Mouse (Mus musculus) heart, adult 11 months (tissue): ENCODE results near the gene Zfp597.
A peak's percentile ranks its signal among the peaks of the same experiment; 100 is the strongest.

Source experiments
- DNase-seq: peaks from one replicate; pipeline ENCODE4 v3.0.0; 2022

Zfp597 gene

DNA sequence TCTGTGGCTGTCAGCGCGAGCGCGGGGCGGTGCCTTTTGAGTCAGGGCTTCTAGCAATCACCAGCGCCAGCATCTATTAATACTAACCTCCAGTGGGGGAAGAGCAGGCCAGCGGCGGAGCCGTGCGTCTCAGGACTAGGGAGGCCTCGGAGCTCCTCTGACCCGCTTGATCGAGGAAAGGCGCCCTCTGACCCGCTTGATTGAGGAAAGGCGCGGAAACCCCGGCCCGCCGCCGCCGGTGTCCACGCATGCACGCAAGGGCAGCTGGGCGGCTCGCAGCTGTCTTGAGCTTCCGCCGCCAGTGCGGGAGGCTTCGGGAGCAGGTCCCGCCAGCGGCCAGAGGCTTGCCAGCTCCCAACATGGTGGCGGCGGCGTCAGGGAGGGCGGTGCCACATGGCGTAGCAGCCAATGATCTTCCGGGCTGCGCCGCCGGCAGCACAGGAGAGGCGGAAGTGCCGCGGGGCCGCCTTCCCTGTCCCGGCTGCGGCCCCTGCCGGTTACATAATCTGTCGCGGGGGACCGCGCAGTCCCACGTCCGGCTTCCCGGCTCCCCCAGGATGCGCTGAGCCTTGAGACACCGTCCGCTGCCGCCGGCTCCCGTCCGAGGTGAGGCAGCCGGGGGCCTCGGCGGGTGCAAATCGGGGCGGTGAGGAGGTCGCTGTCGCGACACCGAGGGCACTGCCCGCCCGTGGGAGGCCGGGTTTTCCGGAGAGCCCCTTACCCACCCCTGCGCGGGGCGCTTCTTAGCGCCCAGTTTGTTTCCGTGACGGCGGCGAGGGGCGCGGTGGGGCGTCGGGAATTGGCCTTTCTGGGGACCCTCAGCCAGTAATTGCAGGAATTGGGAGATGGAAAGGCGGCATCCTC, at the start of gene Zfp597, which contains the start of gene Gm20695:
Zfp597 (minus strand) TSS at position 361 of the 864 bp plus-strand sequence.
Gm20695 (plus strand) TSS at position 448 of the 864 bp plus-strand sequence.
- DNase-seq, result peak; percentile 99

DNA sequence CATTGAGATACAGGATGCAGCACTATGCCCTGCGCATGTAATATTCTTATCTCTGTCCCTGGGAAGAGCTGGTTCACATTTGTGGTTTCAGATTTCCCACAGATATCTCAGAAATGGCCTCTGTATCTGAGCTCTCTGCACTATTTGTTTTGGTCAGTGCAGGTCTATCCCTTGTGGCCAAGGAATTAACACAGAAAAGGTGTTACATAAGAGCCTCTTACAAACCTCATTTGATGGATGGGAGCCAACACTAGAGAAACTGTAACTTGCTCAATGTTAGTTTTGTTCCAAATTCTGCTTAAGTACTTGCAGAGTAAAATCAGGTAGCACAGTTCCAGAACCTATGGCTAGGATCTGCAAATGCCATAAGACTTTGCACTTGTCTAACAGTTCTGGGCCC, 49.7 kb upstream of the Zfp597 start:
- DNase-seq, result no peak

DNA sequence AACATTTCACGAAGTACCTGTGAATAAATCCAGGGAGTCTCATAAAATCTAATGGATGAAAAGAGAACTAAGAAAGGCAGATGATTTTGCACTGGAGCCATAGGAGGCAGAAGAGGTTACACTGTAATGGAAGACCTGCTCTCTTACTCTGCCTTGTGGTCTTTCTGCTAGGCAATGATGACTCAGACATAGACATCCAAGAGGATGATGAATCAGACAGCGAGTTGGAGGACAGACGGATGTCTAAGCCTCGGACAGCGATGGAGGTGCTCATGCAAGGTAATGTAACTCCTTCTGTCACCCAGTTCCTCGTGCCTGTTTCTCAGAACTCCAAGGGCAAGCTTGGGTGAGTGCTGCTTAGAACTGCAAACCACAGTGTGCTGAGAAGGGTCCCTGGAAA, 49.2 kb upstream of the Zfp597 start:
- DNase-seq, result no peak

DNA sequence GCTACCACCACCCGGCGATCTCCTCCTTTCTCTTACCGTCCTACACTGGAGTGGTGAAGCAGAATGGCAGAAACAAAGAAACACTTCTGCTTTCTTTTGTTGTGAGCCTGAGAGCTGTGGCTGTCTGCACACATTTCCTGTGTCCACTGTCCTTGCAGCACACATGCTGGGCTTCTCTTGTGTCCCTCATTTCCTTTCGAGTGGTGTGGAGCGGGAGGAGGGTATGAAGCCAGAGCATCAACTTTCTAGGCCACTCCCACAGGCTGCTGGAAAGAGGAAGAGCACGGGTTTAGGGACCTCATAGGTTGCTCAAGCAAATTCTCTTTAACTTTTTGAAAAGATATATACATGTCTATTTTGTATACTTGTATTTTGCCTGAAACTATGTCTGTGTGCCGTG, 44.8 kb upstream of the Zfp597 start:
- peak; percentile 96 for DNase-seq

DNA sequence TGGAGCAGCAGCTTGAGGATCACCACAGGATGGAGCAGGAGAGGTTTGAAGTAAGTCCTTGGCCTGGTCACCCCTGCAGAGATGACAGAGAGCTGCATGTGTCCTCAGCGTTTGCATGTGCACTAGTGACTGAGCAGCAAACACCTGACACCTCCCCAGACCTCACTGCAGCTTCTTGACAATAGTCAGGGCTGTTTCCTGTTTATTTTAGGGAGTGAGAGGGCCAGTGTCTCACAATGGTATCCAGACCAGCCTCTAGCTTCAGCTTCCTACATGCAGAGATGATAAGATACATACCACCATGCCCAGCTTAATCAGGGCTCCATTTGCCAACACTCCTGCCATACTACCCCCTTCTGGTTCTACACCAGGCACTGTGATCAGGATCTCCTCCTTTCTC, 44.2 kb upstream of the Zfp597 start:
- DNase-seq, result no peak

DNA sequence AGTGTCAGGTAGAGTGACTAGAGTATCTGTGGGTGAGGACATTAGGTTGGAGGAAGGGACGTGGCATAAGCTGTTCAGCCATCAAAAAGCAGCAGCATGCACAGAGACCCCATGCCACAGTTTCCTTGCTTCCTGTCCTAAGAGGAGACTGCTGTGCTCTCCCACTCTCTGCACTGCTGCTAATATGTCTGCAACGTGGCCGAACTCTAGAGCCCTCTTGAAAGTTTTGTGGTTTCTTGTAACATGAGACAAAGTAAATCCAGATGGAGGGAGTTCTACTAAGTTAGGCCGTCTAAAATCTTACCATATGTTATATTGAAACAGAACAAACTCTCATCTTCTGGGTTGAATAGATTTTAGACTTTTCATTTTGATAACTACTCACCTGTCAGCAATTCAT, 39.6 kb upstream of the Zfp597 start:
- no peak for DNase-seq

DNA sequence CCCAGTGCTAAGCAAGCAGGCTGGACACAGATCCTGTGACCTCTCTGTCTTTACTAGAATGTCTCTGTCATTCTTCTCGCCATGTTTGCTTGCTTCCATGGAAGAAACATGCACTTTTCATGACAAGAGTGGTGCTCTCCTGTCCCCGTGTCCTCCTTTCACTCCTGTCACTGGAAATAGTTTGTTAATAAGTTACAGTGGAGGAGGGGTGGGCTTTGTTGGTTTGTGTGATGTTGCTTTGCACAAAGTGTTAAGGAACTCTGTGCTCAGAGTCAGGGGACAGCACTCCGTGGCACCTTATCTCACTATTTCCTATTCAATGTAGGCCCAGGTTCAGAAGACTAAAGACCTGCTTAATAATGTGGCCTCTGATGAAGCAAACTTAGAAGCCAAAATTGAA, 39.2 kb upstream of the Zfp597 start:
- DNase-seq, result no peak

DNA sequence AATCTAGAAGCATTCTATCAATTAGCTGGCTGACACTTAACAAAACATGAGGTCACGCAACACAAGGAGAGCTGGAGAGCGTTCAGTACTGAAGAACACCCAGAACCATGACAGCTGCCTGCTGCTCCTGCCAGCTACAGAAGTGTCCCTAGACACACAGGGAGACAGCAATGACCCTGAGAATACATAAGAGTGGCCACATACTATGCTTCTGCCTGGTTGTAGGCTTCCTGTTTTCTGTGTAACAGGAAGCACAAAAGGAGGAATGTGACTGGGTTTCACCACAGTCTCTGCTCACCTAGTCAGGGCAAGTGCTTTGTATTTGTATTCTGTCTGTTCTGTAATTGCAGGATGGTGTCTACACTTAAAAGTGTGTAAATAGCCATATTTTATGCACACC, 36.4 kb upstream of the Zfp597 start:
- no peak for DNase-seq

DNA sequence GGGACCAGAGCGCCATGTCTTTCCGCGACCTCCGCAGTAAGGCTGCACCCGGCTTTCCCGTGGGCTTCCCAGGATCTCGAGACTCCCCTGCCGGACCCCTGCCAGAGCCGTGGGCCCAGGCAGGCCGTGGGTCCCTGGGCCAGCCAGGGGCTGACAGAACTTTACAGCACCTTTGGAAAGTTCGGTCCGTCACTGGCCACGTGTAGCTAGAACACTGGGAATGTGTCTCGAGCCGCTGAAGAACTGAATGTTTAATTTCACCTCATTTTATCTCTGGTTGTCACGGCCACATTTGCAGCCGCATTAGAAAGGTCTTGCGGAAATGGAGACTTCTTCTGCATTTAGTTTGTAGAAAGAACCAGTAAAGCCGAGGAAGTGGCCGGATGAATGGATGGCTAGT, 24.8 kb upstream of the Zfp597 start:
- DNase-seq, result no peak

DNA sequence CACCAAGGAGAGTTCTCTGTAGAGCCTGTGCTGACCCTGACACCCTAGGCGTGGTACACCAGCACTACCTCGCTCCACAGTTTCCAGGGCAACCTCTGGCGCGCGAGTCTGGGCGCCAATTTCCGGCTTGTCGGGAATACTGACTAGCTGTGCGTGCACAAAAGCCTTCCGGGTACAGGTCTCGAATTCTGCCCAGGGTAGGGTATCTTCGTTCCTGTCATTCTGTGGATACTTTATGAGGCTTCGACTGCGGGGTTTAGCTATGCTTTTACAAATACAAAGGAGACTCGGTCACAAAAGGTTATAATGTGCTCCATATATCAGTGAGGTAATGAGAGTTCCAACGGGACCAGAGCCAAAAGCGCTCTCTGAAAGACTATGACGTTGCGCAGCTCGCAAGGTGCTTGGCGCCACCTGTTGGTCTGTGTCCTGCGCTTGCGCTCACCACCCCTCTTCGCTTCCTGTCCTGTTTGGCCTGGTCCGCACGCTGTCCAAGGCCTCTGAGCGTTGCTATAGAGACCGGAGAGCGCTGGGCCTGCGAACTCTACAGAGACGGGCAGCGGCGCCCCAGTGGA, 24.3 kb upstream of the Zfp597 start, which contains the start of the genes 1700037C18Rik and Cluap1:
1700037C18Rik (minus strand) TSS at position 153 of the 575 bp plus-strand sequence.
Cluap1 (plus strand) TSS at position 265 of the 575 bp plus-strand sequence.
- DNase-seq, result peak; percentile 99

DNA sequence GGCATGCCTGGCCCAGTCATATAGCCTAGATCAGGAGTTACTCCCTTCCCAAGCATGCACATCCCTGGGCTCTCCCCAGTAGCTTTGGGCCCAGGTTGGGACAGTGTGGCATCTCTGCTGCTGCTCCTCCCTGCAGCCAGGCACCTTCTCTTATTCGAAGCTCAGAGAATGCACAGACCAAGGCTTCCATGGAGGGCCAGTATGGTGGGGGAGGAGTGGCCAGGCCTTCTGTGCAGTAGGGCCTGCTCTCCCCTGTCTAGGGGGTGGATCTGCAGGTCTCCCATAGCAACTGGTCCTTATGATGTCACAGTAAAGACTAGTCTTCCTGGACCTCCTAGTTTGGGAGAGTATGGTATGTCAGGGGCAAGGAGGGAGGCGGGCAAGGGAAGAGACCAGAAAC, 23.1 kb upstream of the Zfp597 start:
- peak; percentile 91 for DNase-seq

DNA sequence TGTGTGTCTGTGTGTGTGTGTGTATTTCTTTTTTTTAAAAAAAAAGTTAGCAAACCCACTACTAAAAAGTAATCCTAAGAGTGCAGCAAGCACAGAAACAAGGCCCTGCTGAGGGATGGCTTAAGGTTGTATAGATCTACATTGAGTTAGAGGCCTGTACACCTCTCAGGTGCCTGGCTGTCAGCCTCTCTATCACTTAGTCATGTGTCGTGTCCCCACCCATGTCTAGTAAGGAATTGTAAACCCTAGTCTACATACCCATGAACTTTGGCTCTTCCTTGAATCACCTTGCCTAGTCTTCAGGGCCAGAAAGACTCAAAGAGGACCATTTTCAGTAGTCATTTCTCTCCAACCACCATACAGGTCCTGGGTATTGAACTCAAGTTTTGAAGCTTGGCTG, 12.2 kb upstream of the Zfp597 start:
- no peak for DNase-seq

DNA sequence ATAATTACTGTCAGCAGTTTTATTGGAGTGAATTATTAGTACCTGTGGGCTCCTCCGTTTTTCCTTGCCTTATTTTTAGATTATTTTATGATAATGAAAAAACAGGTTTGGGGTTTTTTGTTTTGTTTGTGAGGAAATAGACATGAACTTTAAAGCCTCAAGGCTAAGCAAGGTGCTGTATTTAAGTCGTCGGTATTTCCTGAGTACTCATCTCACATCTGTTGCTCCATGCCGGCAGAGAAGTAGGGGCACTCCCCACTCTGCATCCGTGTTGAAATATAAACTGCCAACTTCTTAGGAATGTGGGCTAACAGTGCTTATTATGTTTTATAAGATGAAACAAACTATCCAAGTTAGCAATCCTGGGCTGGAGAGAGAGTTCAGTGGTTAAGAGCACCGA, 11.7 kb upstream of the Zfp597 start:
- DNase-seq, result no peak

DNA sequence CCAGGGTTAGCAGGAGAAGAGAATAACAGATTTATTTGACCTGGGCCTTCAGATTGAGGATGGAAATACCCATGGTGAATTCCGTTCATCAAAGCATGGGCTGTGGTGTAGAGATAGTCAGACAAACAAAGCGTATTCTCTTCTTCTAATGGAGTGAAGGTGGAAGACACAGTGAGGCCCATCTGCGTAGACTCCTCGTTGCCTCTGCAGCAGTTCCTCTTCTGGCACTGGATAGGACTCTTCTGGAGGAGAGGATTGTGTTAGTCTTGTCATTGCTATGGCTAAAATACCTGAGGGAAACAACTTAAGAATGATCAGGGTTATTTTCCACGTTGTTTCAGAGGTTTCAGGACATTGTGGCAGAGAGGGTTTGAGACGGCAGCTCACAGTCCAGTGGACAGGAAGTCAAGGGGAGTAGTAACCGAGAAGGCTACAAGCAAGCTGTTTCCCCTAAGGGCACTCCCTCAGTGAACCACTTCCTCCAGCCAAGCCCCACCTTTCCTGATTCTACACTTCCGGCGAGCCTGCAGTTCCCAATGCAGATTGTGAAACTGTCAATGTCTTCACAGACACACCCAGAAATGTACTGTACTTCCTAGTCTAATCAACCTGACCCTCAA, 10.9 kb upstream of the Zfp597 start:
- peak; percentile 98 for DNase-seq

DNA sequence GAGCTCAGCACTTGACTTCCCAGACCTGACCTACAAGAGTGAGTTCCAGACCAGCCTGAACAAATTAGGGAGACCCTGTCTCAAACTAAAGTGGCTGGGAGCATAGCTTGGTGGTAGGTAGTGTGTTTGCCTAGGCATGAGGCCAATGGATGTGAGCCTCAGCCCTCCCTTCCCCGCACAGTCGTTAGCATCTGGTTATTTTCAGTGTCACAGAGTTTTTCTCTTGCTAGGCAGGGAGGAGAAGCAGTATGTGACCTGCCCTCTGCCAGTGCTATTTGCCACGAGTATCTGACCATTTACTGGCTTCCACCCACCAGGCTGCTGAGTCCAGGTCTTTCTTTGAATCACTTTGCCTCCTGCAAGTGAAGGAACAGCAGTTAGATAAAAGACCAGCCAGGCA, 9.4 kb upstream of the Zfp597 start:
- DNase-seq, result peak; percentile 91

DNA sequence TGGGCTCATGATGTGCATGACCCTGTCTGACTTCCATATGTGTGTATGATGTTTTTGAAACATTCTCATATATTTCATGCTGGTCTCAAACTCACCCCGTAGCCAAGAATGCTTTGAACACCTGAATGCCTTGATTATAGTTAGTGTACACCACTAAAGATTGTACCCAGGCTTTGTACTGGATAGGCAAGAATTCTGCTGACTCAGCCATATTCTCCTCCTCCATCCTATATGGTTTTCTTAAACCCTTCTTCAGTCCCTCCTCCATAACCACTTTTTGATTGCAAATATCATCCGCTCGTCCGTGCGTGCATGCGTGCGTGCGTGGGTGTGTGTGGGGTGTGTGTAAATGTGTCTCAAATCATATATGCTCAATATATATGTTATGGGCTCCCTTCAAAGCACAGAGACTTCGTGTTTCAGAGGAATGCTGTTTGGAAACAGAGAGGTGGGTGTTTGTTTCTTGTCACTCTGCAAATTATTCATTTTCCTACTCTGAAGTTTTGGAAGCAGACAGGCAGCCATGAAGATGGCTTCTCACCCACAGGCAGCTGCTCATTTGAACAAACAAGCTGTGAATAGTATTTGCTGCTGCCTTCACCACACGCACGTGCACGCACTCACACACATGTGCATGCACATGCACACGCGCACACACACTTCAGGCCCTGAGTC, 7.4 kb upstream of the Zfp597 start:
- peak; percentile 65 for DNase-seq

DNA sequence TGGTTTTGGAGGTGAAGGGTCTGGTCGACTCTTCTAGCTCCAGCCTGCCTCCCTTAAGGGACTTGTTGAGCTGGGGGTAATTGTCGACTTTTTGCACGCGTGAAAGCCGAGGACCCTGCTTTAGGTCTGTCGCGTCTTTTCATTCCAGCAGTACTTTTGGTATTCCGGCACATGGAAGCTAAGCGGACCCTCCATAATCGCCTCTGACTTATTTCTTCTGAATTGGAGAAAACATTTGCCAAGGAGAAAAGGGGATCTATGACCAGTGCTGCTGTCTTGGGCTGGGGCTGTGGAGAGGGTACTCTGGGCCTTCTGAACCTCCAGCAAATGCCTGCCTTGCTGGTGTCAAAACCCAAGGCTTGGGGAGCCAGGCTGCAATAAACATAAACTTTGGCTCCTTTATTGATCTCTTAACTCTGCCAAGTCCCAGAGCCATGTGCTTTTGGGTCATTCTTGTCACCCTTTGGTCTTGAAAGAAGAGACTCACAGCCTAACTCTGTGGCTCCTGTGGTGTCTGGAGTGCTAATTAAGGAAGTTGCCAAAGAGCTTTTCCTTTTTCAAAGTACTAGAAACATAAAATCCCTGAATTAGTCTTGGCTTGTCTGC, 807 bp upstream of the Zfp597 start:
- peak; percentile 91 for DNase-seq

DNA sequence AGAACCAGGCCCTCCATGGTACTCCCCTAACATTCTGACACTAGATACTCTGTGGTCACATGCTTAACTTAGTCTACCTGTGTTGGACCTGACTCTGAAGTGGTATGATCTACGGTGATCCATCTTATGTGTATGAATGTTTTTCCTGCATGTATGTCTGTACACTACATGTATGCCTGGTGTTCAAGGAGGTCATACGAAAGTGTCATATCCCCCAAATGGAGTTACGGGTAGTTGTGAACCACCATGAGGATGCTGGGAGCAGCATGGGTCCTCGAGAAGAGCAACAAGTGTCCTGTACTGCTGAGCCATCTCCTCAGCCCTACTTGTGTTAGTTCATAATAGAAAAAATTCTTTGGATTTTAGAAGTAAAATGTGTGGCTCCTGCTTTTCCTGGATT, 8.0 kb downstream of the Zfp597 start:
- peak; percentile 71 for DNase-seq

DNA sequence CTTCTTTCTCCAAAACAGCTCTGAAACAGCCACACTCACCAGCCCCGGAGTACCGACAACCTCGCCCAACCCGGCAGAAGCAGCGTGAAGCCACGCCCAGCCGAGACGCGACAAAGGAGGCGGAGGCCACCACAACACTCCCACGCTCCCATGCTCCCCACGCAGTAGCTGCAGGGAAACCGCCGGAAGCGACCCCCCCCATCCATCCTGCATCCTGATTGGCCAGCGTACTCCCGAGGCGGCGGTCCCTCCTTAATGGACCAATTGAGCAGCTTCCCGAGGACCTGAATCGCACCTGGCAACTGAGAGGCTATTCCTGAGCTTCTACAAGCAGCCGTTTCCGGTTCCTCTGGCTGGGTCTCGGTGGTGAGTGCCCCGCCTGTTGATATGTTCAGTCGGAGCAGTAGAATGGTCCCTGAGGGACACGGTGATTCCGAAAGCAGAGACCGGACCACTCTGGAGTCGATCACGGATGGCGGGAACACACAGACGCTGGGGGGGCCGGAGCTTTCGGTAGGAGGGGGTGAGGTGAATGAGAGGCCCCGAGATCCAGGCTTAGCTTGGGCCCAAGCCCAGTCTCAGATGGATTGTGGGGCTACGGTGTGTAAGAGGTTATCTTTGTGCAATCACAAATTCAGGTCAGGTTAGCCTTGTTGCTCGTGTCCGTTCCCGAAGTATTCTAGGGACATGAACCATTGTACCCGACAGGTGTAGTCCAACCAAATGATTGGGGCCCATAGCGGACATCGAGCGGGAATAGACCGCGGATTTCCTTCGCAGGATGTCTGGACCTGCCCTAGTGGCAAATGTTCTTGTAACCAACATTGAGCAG, 11.9 kb downstream of the Zfp597 start, which contains the start of gene Naa60:
Naa60 (plus strand) TSS at position 160 of the 832 bp plus-strand sequence.
- DNase-seq, result peak; percentile 99

DNA sequence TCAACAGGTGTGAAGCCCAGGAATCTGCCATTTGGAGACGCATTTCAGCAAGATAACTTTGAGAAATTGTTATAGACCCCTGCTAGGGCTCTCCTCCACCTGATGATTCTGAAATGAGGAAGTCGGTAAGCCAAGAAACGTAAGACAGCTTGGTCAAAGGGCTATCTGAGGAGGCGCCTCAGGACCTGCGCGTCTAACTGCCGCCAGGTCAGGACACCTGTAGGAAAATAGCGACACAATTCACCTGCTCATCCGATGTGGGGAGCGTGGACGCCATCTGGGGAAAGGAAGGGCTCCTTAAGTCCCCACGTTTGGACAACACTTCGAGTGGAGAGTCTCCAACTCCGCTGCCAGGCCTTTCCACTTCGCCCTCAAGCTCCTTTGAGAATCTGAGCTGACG, 12.5 kb downstream of the Zfp597 start:
- no peak for DNase-seq

DNA sequence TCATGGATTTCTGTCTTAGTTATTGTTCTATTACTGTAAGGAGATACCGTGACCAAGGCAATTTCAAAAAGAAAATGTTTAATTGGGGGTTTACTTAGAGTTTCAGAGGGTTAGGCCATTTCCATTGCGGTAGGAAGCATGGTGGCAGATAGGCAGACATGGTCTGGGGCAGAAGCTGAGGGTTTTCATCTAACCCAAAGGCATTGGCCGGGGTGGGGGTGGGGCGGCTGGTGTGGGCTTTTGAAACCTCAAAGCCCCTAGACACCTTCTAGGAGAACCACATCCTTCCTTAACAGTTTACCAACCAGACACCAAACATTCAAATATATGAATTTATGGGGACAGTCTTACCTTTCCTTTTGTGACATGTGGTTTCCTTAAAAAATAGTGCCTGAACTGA, 25.1 kb downstream of the Zfp597 start:
- DNase-seq, result peak; percentile 15

DNA sequence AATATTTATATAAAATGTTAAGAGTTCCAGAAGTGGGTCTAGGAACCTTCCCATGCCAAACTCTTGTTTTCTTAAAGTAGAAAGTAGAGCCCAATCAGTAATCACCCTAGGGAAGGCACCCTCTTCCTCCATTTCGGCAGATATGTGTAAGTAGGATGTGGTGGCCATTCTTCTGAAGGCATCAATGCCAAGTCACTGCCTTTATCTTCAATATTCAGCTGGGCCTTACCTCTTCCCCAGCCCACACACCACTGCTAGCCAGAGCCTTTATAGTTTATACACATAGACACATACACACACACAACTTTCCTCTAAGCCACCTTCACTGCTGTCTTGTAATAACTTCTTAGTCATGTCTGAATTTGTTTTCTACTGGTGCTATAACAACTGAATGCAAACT, 28.6 kb downstream of the Zfp597 start:
- peak; percentile 17 for DNase-seq
